Mouse (Mus musculus) kidney, embryonic 16.5 days (tissue): ENCODE measurements around the gene Ccdc88b. TPM values are rescaled to one million over a fixed set of nuclear protein-coding genes. Genes with fewer than 3 reads are reported as not detected.

Experiments
- ATAC-seq: fragments of 200-750 bp; cut with Nextera tagmentation; 2 replicates; pipeline ENCODE4 v1.8.0; 2017; ENCODE audit warnings: moderate TSS enrichment; ENCODE audit not compliant: low FRiP score, low TSS enrichment
- H3K27ac ChIP-seq: fragments of 300-500 bp; sonication (generic); 2 replicates; pipeline ENCODE4 v1.5.1; 2014; ENCODE audit warnings: low read length
- H3K27me3 ChIP-seq: fragments of 300-500 bp; sonication (generic); 2 replicates; pipeline ENCODE4 v1.6.1; 2014; ENCODE audit warnings: low read length, control low read depth, mixed read lengths; ENCODE audit not compliant: insufficient read depth
- H3K36me3 ChIP-seq: fragments of 300-500 bp; sonication (generic); 2 replicates; pipeline ENCODE4 v1.6.1; 2014; ENCODE audit warnings: low read length, control low read depth, mixed read lengths; ENCODE audit not compliant: insufficient read depth
- H3K4me1 ChIP-seq: fragments of 300-500 bp; sonication (generic); 2 replicates; pipeline ENCODE4 v1.6.1; 2014; ENCODE audit warnings: low read length, control low read depth, mixed read lengths; ENCODE audit not compliant: insufficient read depth
- H3K4me2 ChIP-seq: fragments of 300-500 bp; sonication (generic); replicated peaks from 2 replicates; pipeline ENCODE4 v1.6.1; 2014; ENCODE audit warnings: low read depth, low read length
- H3K4me3 ChIP-seq: fragments of 300-500 bp; sonication (generic); 2 replicates; pipeline ENCODE4 v1.5.1; 2014; ENCODE audit warnings: mild to moderate bottlenecking, low read length
- H3K9ac ChIP-seq: fragments of 300-500 bp; sonication (generic); replicated peaks from 2 replicates; pipeline ENCODE4 v1.6.1; 2014; ENCODE audit warnings: low read length
- H3K9me3 ChIP-seq: fragments of 300-500 bp; sonication (generic); 2 replicates; pipeline ENCODE4 v1.6.1; 2016; ENCODE audit warnings: low read length, control low read depth
- WGBS: fragments of 180-500 bp; shearing (Covaris S2); extraction: QIAGEN DNeasy Blood & Tissue Kit; methylation state at CpG from one replicate; pipeline ENCODE4 v1.1.7; 2014; 5-methylcytosine and 5-hydroxymethylcytosine counted together
- polyA plus RNA-seq: library from polyadenylated mRNA; unstranded; fragments of >200 nt; fragmentation: Nextera tagmentation; extraction: Ambion mirVana; gene quantifications from 2 replicates; pipeline ENCODE4 v1.2.1, GENCODE M21; 2015

Ccdc88b gene
- polyA plus RNA-seq, 1 experiment from 2014 or later = 0.74 TPM

GRCm38 (mm10) chr19:6892512-6892911 is 34.5 kb upstream of the Ccdc88b start:
- no peak overlapping the region for H3K4me2 ChIP-seq

DNA sequence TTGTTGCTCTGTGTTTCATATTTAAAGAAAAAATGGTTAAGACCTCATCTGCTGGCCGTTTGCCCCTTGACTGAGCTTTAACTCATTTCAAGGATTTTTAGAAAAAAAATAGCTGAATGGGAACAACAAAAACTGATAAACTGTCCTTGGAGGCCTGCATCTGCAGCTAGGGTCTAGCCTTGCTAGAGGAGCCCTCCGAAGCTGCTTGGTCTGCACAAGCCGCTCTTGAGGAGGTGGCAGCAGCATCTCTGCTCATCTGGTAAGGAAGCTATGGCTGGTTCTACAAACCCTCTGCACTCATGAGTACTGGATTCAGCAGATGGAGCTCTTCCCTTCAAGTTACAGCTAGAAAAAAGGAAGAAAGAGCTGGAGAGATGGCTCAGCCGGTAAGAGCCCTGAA is 20.0 kb upstream of the Ccdc88b start:
- Histone ChIP-seq H3K9me3 (peaks cover 8% of the 10 kb centered on the region), H3K4me2 (no peak overlapping the region), H3K36me3 (no peaks in the 10 kb centered on the region), H3K4me3 (no peak overlapping the region), H3K27me3 (no peaks in the 10 kb centered on the region), H3K9ac (no peak overlapping the region), H3K27ac (no peak overlapping the region), H3K4me1 (no peaks in the 10 kb centered on the region)
- ATAC-seq = no peak
- 79% methylated on average over 4 of the region's 4 CpGs for WGBS

More at GRCm38 (mm10) chr19:6892512-6892911, 34.5 kb upstream of the Ccdc88b start:
- Histone ChIP-seq H3K4me1 (0 out of 2 replicates have a peak, but pooled peaks cover 3% of the 10 kb centered on the region), H3K4me3 (no peak overlapping the region), H3K9me3 (peaks cover 8% of the 10 kb centered on the region; the same call in 1 of the 2 replicates), H3K9ac (no peak overlapping the region), H3K27ac (no peak overlapping the region), H3K36me3 (no peaks in the 10 kb centered on the region), H3K27me3 (no peaks in the 10 kb centered on the region)
- no peak for ATAC-seq
- WGBS = 25% methylated on average over 4 of the region's 4 CpGs

DNA sequence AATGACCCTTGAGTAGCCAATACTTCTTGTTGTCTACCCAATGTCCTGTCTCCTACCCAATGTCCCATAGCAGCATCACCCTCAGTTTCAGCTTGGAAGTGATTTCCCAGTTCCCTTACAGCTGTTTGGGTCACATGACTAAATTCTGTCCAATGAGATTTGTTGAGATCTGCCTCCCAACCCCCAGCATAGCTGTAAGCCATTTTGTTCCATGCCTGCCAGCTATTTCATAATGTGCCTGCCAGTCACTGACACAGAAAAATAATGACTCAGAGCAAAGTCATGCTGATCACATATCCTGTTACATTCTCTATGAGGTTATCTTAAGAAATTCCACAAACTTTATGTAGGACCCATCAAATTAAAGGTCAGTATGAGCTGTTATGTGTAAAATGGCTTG is 18.8 kb upstream of the Ccdc88b start:
- Histone ChIP-seq H3K4me3 (no peak overlapping the region), H3K4me2 (no peak overlapping the region), H3K9ac (no peak overlapping the region), H3K27ac (no peak overlapping the region), H3K36me3 (no peaks in the 10 kb centered on the region), H3K27me3 (no peaks in the 10 kb centered on the region), H3K9me3 (peaks cover 8% of the 10 kb centered on the region), H3K4me1 (peaks cover 2% of the 10 kb centered on the region; the same call in 1 of the 2 replicates)
- ATAC-seq = no peak

GRCm38 (mm10) chr19:6875834-6876233 is 17.8 kb upstream of the Ccdc88b start:
- 91% methylated on average over 6 of the region's 6 CpGs for WGBS

GRCm38 (mm10) chr19:6874257-6874656 is 16.2 kb upstream of the Ccdc88b start:
- 90% methylated on average over 1 of the region's 1 CpGs for WGBS
- no peaks in the 10 kb centered on the region for H3K9me3 ChIP-seq
- no peaks in the 10 kb centered on the region for H3K36me3 ChIP-seq
- H3K4me1 ChIP-seq = peaks cover 7% of the 10 kb centered on the region; the same call in 1 of the 2 replicates
- H3K27me3 ChIP-seq = no peaks in the 10 kb centered on the region
- no peak overlapping the region for H3K4me2 ChIP-seq
- ATAC-seq = no peak
- no peak overlapping the region for H3K27ac ChIP-seq
- H3K4me3 ChIP-seq = no peak overlapping the region
- no peak overlapping the region for H3K9ac ChIP-seq

More at GRCm38 (mm10) chr19:6875834-6876233, 17.8 kb upstream of the Ccdc88b start:
- peaks cover 8% of the 10 kb centered on the region for H3K9me3 ChIP-seq
- no peak overlapping the region for H3K27ac ChIP-seq
- H3K9ac ChIP-seq = no peak overlapping the region
- no peaks in the 10 kb centered on the region for H3K36me3 ChIP-seq
- no peak overlapping the region for H3K4me3 ChIP-seq
- no peak overlapping the region for H3K4me2 ChIP-seq
- H3K4me1 ChIP-seq = peaks cover 4% of the 10 kb centered on the region; the same call in 1 of the 2 replicates
- H3K27me3 ChIP-seq = no peaks in the 10 kb centered on the region
- no peak for ATAC-seq

GRCm38 (mm10) chr19:6872701-6873100 is 14.7 kb upstream of the Ccdc88b start:
- 68% methylated on average over 3 of the region's 3 CpGs for WGBS
- H3K9me3 ChIP-seq = no peaks in the 10 kb centered on the region
- H3K4me1 ChIP-seq = peaks cover 10% of the 10 kb centered on the region; the same call in 1 of the 2 replicates
- H3K27me3 ChIP-seq = no peaks in the 10 kb centered on the region
- H3K9ac ChIP-seq = no peak overlapping the region
- H3K4me3 ChIP-seq = no peak overlapping the region
- H3K27ac ChIP-seq = no peak overlapping the region
- no peak overlapping the region for H3K4me2 ChIP-seq
- H3K36me3 ChIP-seq = no peaks in the 10 kb centered on the region
- ATAC-seq = no peak

- H3K27me3 ChIP-seq = no peaks in the 10 kb centered on the region
- H3K9me3 ChIP-seq = no peaks in the 10 kb centered on the region
- H3K27ac ChIP-seq = peak overlapping the region; percentile 66
- no peak overlapping the region for H3K4me2 ChIP-seq
- no peak overlapping the region for H3K4me3 ChIP-seq
- H3K36me3 ChIP-seq = no peaks in the 10 kb centered on the region
- H3K9ac ChIP-seq = no peak overlapping the region
- WGBS = 55% methylated on average over 5 of the region's 5 CpGs
- peak; percentile 63 for ATAC-seq
- H3K4me1 ChIP-seq = peaks cover 10% of the 10 kb centered on the region; the same call in 1 of the 2 replicates
These were observed 13.7 kb upstream of the Ccdc88b start for GRCm38 (mm10) chr19:6871574-6872271.

- Histone ChIP-seq H3K27me3 (no peaks in the 10 kb centered on the region), H3K9me3 (0 out of 2 replicates have a peak, but pooled peaks cover 3% of the 10 kb centered on the region), H3K36me3 (no peaks in the 10 kb centered on the region), H3K4me2 (peak overlapping the region; percentile 53), H3K4me3 (peak overlapping the region; percentile 32), H3K4me1 (peaks cover 10% of the 10 kb centered on the region; the same call in 1 of the 2 replicates), H3K27ac (peak overlapping the region; percentile 51), H3K9ac (peak overlapping the region; percentile 41; the same call in 1 of the 2 replicates)
- WGBS = 0% methylated on average over 5 of the region's 5 CpGs
- 0 out of 2 replicates have a peak, but pooled peaks have one; percentile 39 for ATAC-seq
These were observed 11.3 kb upstream of the Ccdc88b start for GRCm38 (mm10) chr19:6869355-6869754.

GRCm38 (mm10) chr19:6861451-6861850 is 3.4 kb upstream of the Ccdc88b start:
- Histone ChIP-seq H3K9me3 (0 out of 2 replicates have a peak, but pooled peaks cover 3% of the 10 kb centered on the region), H3K4me1 (no peaks in the 10 kb centered on the region), H3K4me2 (no peak overlapping the region), H3K27me3 (no peaks in the 10 kb centered on the region), H3K27ac (no peak overlapping the region), H3K9ac (no peak overlapping the region), H3K4me3 (no peak overlapping the region), H3K36me3 (no peaks in the 10 kb centered on the region)
- ATAC-seq = no peak
- WGBS = 75% methylated on average over 4 of the region's 4 CpGs

DNA sequence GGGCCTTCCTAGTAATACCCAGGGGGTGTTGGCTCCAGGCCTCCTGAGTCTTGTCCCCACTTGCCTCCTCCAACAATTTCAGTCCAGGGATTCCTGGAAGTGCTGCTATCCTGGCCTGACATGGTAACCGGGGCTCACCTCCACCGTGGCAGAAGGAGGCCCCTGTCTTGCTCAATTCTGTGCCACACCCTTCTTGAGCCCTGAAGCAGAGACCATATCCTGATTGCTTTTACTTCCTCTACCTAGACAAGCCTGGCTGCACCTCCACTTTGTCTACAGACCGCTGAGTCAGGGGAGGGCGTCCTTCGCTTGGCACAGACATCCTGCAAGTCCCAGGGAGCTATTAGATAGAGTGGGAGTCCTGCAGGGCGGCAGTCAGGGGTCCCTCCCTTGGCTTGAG is 2.7 kb upstream of the Ccdc88b start:
- Histone ChIP-seq H3K4me1 (peaks cover 5% of the 10 kb centered on the region), H3K4me2 (no peak overlapping the region), H3K27me3 (no peaks in the 10 kb centered on the region), H3K4me3 (no peak overlapping the region), H3K36me3 (no peaks in the 10 kb centered on the region), H3K9ac (no peak overlapping the region), H3K27ac (no peak overlapping the region), H3K9me3 (0 out of 2 replicates have a peak, but pooled peaks cover 3% of the 10 kb centered on the region)
- ATAC-seq = no peak
- 64% methylated on average over 6 of the region's 6 CpGs for WGBS
